Comparison of ENCODE assay signal across 12 mouse cellular contexts in genomic region chr10:111594171-111594570, GRCm38 (mm10).
DNase-seq lines count a peak whose midpoint lies in the region; ATAC-seq and TF ChIP-seq lines count a peak whose summit lies in the region.
"Had no signal": no experiment of that assay in that cellular context is flagged by ENCODE, and none has a peak within 500 bp of the region (broad histone marks: within the 10 kb centered on the region; RNA-seq: fewer than 3 reads in every experiment).

No protein-coding gene starts in this region.

- no peak for TF ChIP-seq EP300 in lung, postnatal 0 days (IDR thresholded peaks at IDR 0.05)
- TF ChIP-seq EP300 in liver, embryonic 14.5 days (IDR thresholded peaks at IDR 0.05; ENCODE audit: low read depth): no peak

- no peaks in the 10 kb centered on the region for H3K27me3 ChIP-seq in lung, postnatal 0 days (replicated peaks; ENCODE audit: insufficient read depth, low read length)
- H3K27me3 ChIP-seq in heart, embryonic 16.5 days (ENCODE audit: control insufficient read depth, insufficient read depth, low read length): peaks cover 2% of the 10 kb centered on the region; the same call in 1 of the 2 replicates
- H3K27me3 ChIP-seq in liver, embryonic 14.5 days (ENCODE audit: control insufficient read depth, insufficient read depth, low read length): no peaks in the 10 kb centered on the region
- no peaks in the 10 kb centered on the region for H3K27me3 ChIP-seq in hindbrain, embryonic 16.5 days (replicated peaks; ENCODE audit: control insufficient read depth, insufficient read depth, low read length)

- DNase-seq in lung, postnatal 0 days (ENCODE audit: low spot score): no peak
- no peak for DNase-seq in lung, adult 18-20 months
- no peak for DNase-seq in liver, embryonic 14.5 days (ENCODE audit: low read depth in 3 of 3, low spot score in 3 of 3)
- DNase-seq in ovary, postnatal 36 days (ENCODE audit: low spot score): no peak
- DNase-seq: cerebellum, adult 18-20 months; embryo, embryonic 11 days; left cerebral cortex, postnatal 4 days; right cerebral cortex, postnatal 14 days; thymus, postnatal 36 days had no signal

- no peak overlapping the region; the same call in 1 of the 2 replicates for H3K4me3 ChIP-seq in lung, postnatal 0 days (ENCODE audit: low read depth, low read length)
- H3K4me3 ChIP-seq in brown adipose tissue, adult 24 weeks (ENCODE audit: insufficient read depth, low read depth, low read length): peak overlapping the region; percentile 44
- peak overlapping the region; percentile 27 for H3K4me3 ChIP-seq in heart, embryonic 16.5 days (ENCODE audit: low read length)
- peak overlapping the region; percentile 23 to 64 for H3K4me3 ChIP-seq in liver, embryonic 14.5 days (ENCODE audit: insufficient read depth in 1 of 2, low read depth in 2 of 2, low read length in 2 of 2)
- H3K4me3 ChIP-seq in hindbrain, embryonic 16.5 days (ENCODE audit: low read length): no peak overlapping the region

- H3K4me1 ChIP-seq in lung, postnatal 0 days (ENCODE audit: insufficient read depth, low read depth, low read length): no peaks in the 10 kb centered on the region; the same call in 1 of the 2 replicates
- H3K4me1 ChIP-seq in brown adipose tissue, adult 24 weeks (ENCODE audit: control insufficient read depth, insufficient read depth, insufficient read length, low read length): no peaks in the 10 kb centered on the region
- H3K4me1 ChIP-seq in heart, embryonic 16.5 days (ENCODE audit: control insufficient read depth, insufficient read depth, low read length): peaks cover 18% of the 10 kb centered on the region
- H3K4me1 ChIP-seq in liver, embryonic 14.5 days (replicated peaks; ENCODE audit: control insufficient read depth in 2 of 2, insufficient read depth in 2 of 2, low read length in 1 of 2): peaks cover 17 to 33% of the 10 kb centered on the region in 2 experiments
- no peaks in the 10 kb centered on the region for H3K4me1 ChIP-seq in hindbrain, embryonic 16.5 days (ENCODE audit: control insufficient read depth, insufficient read depth, low read depth, low read length)

- H3K9ac ChIP-seq in lung, postnatal 0 days (replicated peaks; ENCODE audit: low read depth): no peak overlapping the region
- no peak overlapping the region for H3K9ac ChIP-seq in heart, embryonic 16.5 days (ENCODE audit: low read length)
- no peak overlapping the region for H3K9ac ChIP-seq in liver, embryonic 14.5 days (replicated peaks)
- no peak overlapping the region for H3K9ac ChIP-seq in hindbrain, embryonic 16.5 days (ENCODE audit: low read depth, low read length)

- TF ChIP-seq CTCF in lung, postnatal 0 days (IDR thresholded peaks at IDR 0.05): no peak
- no peak for TF ChIP-seq CTCF in liver, embryonic 14.5 days (IDR thresholded peaks at IDR 0.05; ENCODE audit: low read depth)

- WGBS in lung, postnatal 0 days: 68% methylated on average over 11 of the region's 11 CpGs
- WGBS in heart, embryonic 16.5 days: 48% methylated on average over 11 of the region's 11 CpGs
- whole genome bisulfite sequencing in liver, embryonic 14.5 days (ENCODE audit: insufficient replicate concordance): 69% methylated on average over 11 of the region's 11 CpGs
- WGBS in hindbrain, embryonic 16.5 days: 92% methylated on average over 11 of the region's 11 CpGs

- peak overlapping the region; percentile 8; the same call in 1 of the 2 replicates for H3K27ac ChIP-seq in lung, postnatal 0 days (ENCODE audit: low read length)
- no peak overlapping the region for H3K27ac ChIP-seq in brown adipose tissue, adult 24 weeks (replicated peaks; ENCODE audit: low read depth, low read length)
- peak overlapping the region; percentile 73 for H3K27ac ChIP-seq in heart, embryonic 16.5 days (ENCODE audit: low read length)
- no peak overlapping the region for H3K27ac ChIP-seq in liver, embryonic 14.5 days
- H3K27ac ChIP-seq in hindbrain, embryonic 16.5 days (ENCODE audit: low read depth, low read length): no peak overlapping the region

- peak overlapping the region; percentile 43 for H3K4me2 ChIP-seq in lung, postnatal 0 days (replicated peaks; ENCODE audit: low read depth, low read length)
- peak overlapping the region; percentile 59 for H3K4me2 ChIP-seq in heart, embryonic 16.5 days (ENCODE audit: low read depth, low read length)
- H3K4me2 ChIP-seq in liver, embryonic 14.5 days (ENCODE audit: low read depth): peak overlapping the region; percentile 63; the same call in 1 of the 2 replicates
- no peak overlapping the region for H3K4me2 ChIP-seq in hindbrain, embryonic 16.5 days (ENCODE audit: low read length)

- no peaks in the 10 kb centered on the region for H3K9me3 ChIP-seq in lung, postnatal 0 days (ENCODE audit: low read length)
- H3K9me3 ChIP-seq in heart, embryonic 16.5 days (replicated peaks; ENCODE audit: control insufficient read depth, low read length): no peaks in the 10 kb centered on the region
- H3K9me3 ChIP-seq in liver, embryonic 14.5 days (ENCODE audit: control insufficient read depth, low read length): no peaks in the 10 kb centered on the region
- no peaks in the 10 kb centered on the region for H3K9me3 ChIP-seq in hindbrain, embryonic 16.5 days (ENCODE audit: control insufficient read depth, low read length)

- H3K36me3 ChIP-seq in lung, postnatal 0 days (ENCODE audit: insufficient read depth, low read length): no peaks in the 10 kb centered on the region
- H3K36me3 ChIP-seq in heart, embryonic 16.5 days (ENCODE audit: control insufficient read depth, insufficient read depth): no peaks in the 10 kb centered on the region
- H3K36me3 ChIP-seq in liver, embryonic 14.5 days (replicated peaks; ENCODE audit: control insufficient read depth, insufficient read depth, low read depth): no peaks in the 10 kb centered on the region
- no peaks in the 10 kb centered on the region for H3K36me3 ChIP-seq in hindbrain, embryonic 16.5 days (ENCODE audit: control insufficient read depth, insufficient read depth, low read length)

- no peak for ATAC-seq in lung, postnatal 0 days
- ATAC-seq in heart, embryonic 16.5 days (replicated peaks; ENCODE audit: extremely low read depth, insufficient read depth, low FRiP score): no peak
- no peak for ATAC-seq in liver, embryonic 14.5 days (ENCODE audit: insufficient read depth)
- no peak for ATAC-seq in hindbrain, embryonic 16.5 days

Comparison
In these comparisons a context has a peak if more than half of its experiments do, and no peak if none do; other contexts are left out.
1. H3K27ac ChIP-seq: peak in lung, postnatal 0 days (single experiment) and heart, embryonic 16.5 days (single experiment); none in brown adipose tissue, adult 24 weeks (single experiment), liver, embryonic 14.5 days (single experiment) and hindbrain, embryonic 16.5 days (single experiment).
2. H3K4me3 ChIP-seq: peak in brown adipose tissue, adult 24 weeks (single experiment), heart, embryonic 16.5 days (single experiment) and liver, embryonic 14.5 days (2 of 2); none in lung, postnatal 0 days (single experiment) and hindbrain, embryonic 16.5 days (single experiment).